Mouse (Mus musculus): ENCODE data around the gene Sox6.

The Sox6 gene

DNA sequence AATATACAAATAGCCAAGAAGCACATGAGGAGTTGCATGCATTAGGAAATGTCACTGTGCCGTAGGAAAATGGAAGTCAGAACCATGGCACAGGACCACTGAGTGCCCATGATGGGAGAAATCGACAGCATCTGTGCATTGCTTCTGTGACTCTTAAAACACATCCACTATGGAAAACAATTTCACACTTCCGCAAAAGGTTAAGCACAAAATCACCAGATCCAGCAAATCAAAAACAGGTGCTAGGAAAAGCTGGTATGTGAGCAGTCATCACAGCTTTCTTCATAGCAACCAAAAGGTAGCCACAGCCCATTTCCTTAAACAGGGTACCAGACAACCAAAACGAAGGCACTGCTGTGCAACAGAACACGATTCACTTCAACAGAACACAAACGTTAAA, 52.9 kb downstream of the Sox6 start:
- no peak for DNase-seq (ENCODE audit: low spot score in 2 of 2)

DNA sequence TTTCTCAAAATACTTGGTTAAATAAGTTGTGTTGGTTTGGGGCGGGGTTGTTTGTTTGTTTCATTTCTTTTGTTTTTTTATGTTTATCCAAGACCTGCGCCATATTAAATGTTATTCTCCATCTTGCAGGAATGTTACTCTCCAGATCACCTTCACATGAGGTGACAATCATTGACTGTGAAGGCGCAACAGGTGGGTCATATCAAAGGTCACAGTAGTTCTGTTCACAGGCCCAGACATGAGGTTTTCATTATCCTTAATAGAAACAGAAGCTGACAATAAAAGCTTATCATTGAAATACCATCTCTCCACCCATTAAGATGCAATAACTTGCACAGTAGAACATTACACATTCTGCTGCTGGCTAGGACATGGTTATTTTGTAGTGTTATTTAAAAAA, 54.5 kb downstream of the Sox6 start:
- DNase-seq (ENCODE audit: low spot score in 2 of 2), result no peak

DNA sequence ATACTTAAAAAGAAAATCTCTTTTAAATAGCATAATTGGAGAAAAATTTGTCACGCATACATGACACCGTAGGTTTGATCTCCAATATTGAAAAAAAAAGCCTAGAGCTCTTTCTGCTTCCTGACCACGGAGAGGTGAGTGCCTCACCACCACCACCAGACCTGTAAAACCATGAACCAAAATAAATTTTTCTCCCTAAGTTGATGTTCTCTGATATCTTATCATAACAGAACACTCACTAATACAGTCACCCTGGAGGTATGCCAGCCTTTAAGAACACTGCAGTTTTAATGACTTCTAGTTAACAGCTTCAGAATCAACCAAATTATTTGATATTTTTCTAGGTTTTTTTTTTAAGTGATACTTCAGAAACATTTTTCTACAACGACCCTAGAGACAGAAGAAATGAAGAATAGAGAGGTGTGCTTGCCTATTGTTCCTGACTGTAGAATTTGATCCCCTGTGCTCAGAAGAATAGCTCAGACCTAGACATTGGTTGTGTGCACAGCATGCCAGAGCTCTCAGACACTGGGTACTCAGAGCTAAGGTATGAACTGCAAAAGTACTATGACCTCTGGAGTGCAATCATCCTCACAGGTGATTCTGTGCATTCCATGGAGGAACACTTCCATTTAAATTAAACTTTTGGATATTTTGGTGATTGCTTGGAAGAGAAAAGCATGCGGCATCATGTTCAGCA, 58.6 kb downstream of the Sox6 start:
- no peak for DNase-seq (ENCODE audit: low spot score in 2 of 2)

DNA sequence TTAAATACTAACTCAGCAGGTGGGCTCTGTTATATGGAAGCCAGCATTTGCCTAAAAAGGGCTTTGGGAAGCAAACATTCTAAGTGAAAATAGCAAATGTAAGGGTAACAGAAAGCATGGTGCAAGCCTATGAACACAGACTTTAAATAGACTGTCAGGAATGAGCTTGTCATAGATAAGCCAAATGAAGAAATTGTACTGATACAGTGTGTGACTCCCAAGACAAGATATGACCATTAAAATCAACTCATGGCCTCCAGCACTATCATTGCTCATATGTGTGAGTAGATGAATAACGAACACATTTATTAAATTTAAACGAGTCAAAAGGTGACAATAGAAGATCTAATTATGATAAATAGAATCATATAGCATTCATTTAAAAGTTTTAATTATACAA, 64.1 kb downstream of the Sox6 start:
- DNase-seq (ENCODE audit: low spot score in 2 of 2), result no peak

DNA sequence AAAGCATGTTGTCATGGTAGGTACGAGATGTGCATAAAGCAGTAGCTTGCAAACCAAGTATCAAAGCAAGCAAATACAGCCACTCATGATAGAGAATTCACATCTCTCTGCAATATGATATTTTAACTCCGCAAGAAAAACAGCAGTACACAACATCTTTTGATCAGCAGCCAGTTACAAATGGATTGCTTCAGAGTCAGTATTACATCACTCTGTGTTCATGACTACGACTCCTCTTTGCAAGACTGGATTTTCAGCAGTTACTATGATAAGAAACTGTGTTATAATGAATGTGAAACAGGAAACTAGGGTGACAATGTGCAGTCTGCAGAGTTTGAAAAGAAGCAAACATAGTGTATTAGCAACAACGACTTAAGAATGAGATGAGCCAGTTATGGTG, 71.4 kb downstream of the Sox6 start:
- no peak for DNase-seq (ENCODE audit: low spot score in 2 of 2)

DNA sequence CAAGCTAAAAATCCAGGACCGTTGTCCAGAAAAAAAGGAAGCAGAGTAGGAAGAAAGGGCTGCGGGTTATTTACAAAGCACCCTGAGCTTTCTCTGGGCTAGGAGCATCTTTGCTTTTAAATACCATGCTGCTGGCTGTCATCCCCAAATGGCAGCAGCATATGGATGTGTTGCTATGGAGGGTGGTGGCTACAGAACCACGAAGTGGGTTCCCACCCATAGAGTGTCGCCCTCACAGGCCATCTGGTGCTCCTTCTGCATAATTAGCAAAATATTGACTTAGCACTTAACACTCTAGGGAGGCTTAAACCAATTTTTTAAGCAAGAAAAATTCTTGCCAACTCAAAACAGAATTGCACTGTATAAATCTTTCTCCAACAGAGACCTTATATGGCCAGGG, 72.4 kb downstream of the Sox6 start:
- DNase-seq (ENCODE audit: low spot score in 2 of 2), result no peak

DNA sequence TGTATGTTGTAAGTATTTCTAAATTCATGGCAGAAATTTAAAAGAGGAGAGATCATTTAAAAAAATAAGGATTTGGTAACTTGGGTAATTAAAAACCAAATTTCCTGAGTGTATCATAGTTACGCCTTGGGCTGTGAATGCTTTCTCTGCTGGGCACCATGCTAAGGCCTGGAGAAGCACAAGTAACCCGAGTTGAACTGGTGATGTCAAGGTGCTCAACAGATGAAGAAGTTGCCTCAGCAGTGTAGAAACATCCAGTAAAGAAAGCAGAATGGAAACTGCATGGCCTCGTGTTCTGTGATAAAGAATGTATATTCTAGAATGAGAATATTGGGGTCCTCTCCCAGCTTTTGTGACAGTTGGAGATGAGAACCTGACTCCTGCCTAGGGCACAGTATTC, 85.5 kb downstream of the Sox6 start:
- DNase-seq (ENCODE audit: low spot score in 2 of 2), result no peak

DNA sequence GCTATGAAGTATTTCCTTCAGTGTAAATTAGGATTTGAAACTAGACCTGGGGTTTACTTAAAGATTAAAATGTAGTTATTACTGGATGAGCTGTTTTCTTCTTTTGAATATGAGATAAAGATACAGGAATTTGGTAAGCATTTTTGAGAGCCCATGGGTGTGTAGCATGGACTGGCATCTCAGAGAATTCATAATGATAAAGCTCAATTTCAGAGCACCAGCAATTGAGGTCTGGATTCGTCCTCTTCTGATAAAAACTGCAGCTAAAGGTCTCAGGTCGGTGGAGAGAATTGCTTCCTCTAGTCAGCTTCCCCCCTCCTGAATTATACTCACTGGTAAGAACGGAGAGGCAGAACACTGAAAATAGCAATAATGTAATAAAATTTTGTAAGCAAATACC, 86.4 kb downstream of the Sox6 start:
- no peak for DNase-seq (ENCODE audit: low spot score in 2 of 2)

DNA sequence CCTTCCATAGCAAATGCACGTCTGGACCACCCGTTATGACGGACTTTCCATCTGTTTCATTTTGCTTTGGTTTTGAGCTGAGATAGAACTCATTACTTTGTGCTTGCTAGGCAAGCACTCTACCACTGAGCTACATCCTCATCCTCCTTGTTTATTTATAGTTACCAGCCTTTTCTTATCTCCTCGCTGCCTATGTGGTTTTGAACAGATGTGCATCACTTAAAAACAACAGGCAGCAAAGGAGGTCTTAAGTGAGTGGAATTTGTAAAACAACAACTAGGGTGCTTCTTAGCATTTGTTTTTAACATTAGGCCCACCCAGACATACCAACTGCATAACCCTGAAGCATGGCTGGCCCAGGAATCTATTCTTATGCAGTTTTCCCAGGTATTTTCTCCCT, 86.9 kb downstream of the Sox6 start:
- no peak for DNase-seq (ENCODE audit: low spot score in 2 of 2)

DNA sequence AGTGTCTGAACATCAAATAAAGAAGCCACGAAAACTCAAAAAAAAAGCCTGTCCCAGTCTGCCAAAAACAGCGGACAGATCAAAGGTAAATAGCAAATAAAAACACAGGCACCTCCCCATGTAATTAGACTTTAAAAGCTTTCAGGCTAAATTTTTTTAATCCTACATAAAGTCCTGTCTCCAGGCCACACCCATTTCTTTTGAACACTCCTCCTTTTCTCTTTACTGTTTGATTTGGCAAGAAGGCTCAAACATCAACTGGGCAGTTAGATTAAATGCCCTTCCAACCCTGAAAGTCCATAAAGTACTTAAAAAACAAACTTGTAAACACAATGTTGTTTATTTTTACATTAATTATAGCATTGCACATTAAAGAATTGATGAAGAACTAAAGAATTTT, 90.7 kb downstream of the Sox6 start:
- no peak for DNase-seq (ENCODE audit: low spot score in 2 of 2)

DNA sequence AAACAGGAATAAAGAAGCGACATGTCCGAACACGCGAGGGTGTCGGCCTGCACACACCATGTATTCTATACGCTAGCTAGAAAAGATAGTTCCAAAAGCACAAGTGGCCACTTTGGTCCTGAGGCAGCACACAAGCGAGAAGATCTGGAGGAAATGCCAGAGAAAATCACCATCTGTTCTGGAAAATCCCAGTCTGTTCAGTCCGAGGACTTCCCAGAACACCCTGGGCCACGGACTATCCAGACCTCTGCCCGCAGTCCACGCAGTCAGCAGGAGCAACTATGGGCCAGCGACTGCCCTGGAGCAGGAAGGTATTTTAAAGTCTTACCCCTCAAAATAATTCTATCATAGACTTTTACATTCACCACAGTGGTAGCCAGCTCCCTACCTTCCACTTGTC, 92.0 kb downstream of the Sox6 start:
- DNase-seq (ENCODE audit: low spot score in 2 of 2), result no peak

DNA sequence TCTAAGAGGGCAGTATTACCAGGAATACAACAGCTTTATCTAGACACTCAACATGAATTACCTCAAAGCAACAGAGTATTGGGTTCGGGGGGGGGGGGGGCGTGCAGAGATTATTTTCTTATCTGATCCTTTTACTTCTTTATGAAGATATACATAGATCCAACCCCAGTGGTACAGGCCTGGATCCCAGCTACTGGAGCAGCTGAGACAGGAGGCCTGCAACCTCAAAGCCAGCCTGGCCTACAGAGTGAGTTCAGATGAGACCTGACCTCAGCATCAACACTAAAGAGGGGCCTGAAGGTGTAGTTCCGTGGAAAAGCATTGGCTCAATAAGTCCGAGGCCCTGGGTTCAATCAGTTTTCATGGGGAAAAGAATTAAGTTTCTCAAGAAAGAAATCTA, 93.1 kb downstream of the Sox6 start:
- no peak for DNase-seq (ENCODE audit: low spot score in 2 of 2)

DNA sequence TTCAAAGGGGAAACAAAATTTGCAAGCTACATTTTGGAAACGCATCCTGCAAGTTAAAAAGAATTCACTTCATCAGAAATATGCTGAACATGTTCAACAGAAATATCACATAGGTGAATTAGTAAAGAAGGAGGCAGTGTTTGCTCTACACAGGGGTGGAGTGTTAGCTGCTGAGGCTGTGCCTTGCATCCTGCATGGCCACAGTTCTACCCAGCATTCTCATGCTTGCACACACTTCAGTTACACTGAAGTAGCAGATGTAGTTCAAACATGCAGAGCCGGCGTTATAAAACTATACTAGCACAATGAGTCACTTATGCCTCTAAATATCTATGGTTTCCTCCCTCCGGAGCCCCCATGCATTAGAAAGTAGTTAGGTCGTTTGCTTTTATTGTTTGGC, 94.3 kb downstream of the Sox6 start:
- DNase-seq (ENCODE audit: low spot score in 2 of 2), result no peak

DNA sequence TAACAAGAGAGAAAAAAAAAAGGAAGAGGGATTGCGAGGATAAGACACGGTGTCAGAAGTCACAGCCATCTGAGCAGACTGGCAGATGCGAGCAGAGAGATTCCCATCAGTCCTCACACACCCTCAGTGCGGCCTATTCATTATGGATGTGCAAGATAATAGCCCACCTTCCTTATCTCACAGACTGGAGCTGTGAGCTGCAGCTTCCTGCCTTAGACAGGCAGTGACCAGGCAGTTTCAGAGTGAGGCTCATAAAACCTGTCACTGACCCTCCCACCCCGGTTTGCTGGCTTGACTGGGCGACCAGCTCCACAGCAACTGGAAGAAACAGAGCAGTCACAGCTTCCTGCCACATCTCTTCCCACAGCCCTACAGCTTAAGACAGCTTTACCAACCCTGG, 96.8 kb downstream of the Sox6 start:
- no peak for DNase-seq (ENCODE audit: low spot score in 2 of 2)

DNA sequence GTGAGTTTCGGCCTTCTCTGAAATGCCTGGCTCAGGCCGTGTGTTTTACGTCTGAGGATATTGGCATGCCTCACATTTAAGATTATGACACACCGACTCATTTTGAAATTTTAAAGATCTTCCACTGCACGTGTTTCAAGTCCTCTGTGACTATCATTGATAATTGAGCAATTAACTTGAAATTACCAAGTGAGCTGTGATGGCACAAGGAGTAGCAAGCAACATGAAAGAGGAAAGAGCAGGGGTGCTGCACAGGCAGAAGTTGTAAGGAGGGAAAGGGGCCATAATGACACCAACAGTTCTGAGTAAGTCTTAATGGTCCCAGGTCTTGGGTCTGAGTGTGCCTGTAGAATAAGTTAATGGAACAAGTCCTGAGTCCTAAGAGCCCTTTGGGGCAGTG, 99.3 kb downstream of the Sox6 start:
- DNase-seq (ENCODE audit: low spot score in 2 of 2), result no peak

DNA sequence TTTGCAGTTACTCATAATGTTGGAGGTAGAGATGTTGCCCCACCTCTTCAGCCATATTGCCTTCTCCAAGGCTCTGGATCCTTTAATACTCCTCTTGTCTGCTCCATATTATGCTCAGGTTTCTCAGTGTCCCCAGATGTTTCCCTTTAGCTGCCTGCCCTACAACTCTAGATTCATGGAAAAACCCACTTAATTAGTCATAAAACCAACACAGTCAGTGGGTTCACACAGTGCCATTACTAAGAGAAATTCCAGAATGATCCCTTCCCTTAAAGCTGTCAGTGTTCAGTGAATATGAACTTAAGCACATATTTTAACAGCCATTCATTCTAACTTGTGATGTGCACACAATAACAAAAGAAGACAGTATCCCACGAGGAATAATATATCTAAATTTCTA, 101.7 kb downstream of the Sox6 start:
- DNase-seq (ENCODE audit: low spot score in 2 of 2), result no peak

DNA sequence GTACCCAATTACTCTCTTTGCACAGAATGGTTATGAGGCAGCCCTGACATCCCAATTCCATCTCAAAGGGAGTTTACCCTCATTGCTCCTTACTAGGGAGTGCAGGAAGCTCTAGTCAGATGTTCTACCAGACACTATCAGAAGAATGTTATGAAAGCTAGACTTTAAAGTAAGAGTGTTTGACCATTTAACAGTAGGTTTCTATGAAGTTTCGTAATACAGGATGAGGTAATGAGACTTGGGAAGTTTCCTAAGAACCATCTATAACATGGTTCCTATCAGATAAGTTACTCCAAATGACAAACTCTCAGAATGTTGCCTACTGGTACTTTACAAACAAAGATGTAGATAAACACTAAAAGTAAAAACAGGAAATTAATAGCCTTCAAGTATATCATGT, 123.3 kb downstream of the Sox6 start:
- no peak for DNase-seq (ENCODE audit: low spot score in 2 of 2)

DNA sequence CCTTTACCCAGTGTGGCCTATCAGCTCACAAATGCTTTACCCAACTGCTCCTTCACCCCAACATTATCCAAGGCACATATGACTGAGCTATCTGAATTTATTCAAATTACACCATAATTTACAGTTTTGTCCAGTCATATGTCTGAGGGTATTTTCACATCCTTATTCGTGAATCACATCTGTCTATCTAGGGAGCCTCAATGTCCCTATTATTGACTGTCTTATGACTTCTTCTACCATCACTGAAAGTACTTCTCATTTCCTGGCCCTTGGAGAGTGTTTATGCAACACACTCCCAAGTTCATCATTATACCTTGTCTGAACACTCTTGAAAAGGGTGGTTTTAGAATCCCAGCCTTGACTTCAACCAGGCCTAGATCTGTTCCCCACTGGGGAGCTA, 128.3 kb downstream of the Sox6 start:
- no peak for DNase-seq (ENCODE audit: low spot score in 2 of 2)

DNA sequence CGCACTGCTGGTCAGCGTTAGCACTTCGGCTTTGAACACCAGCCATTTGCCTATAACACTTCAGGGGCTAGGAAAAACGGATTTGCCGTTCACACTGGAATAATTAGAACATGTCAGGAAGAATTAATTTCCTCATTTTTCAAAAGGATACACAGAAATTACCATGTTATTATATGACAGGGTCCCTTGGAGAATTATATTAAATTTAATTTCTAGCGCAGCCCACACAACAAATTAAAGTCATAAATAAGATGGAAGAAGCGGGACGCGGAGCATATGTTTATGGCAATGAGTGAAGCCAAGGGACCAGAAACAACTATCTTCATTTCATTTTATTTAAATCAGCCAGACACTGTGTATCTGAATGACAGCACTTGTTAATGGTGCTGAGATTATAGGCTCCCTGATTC, 133.8 kb downstream of the Sox6 start:
- no peak for DNase-seq (ENCODE audit: low spot score in 2 of 2)

DNA sequence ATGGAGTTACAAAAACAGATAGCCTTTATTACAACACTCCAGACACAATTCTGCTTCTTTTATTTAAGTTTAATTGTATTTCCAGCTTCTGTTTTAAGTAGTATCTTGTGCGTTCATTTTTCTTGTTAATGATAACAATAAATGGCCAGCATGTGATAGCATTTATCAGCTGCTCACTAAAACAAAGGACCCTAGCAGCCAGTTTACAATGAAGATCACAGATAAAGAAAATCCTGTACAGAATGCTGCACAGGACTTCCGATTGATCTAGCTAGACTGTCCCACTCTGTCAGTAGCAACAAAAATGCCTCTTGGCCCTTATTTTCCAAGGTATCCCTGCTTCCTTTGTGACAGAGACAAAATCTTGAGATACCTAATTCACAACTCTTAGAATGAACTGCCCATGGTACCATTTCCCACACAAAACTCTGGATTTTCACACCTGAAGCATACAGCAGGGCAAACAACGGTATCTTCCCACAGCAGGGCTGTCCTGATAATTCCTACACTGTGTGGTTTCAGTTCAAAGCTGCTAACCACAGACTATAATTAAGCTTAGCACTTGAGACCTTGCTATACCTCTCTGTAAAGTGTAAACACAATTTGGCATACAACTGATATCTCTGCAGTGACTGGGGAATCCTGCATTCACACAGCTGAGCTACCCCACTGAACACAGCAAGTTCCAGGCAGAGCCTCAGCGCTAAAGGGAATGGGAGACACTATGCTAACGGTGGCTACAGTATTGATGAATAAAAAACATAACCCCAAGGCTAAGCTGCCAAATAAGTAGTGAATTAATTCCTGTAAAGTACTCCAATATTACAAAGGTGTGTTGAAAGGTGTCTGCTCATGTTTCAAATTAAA, 134.4 kb downstream of the Sox6 start:
- no peak for DNase-seq (ENCODE audit: low spot score in 2 of 2)

DNA sequence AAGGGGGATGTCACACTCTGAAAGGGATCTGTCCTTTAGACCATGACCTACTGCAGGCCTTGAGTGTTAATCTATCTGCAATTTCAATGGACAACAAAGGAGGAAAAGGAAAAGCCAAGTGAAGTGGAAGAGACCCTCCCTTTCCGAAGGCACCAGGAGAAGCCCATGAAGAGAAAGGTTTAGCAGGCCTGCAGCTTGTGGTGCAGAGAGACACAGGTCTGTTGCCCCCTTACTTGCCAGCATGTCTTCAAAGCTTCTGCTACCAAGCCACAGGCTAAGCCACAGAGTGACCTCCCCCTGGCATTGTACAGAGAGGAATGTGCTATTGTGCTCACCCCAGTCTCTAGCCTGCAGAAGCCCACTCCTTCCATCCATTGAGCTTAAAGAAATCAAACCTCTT, 135.2 kb downstream of the Sox6 start:
- no peak for DNase-seq (ENCODE audit: low spot score in 2 of 2)

DNA sequence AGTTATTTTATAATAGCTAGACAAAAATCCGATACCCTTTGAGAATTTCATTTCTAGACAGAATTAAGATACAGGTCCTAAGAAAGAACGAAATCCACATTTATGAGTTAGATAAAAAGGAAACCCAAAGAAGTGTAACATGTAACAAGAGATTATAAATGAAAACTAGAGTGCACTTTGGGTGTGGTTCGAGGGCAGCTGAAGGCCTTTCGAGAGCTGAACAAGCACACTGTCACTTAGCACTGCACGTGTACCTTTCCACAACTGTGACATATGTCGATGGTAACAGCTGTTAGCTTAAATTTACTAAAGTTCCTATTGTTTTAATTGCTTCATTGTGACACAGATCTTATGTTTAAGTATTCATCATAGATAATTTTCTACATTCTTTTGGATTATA, 142.8 kb downstream of the Sox6 start:
- DNase-seq (ENCODE audit: low spot score in 2 of 2), result no peak

DNA sequence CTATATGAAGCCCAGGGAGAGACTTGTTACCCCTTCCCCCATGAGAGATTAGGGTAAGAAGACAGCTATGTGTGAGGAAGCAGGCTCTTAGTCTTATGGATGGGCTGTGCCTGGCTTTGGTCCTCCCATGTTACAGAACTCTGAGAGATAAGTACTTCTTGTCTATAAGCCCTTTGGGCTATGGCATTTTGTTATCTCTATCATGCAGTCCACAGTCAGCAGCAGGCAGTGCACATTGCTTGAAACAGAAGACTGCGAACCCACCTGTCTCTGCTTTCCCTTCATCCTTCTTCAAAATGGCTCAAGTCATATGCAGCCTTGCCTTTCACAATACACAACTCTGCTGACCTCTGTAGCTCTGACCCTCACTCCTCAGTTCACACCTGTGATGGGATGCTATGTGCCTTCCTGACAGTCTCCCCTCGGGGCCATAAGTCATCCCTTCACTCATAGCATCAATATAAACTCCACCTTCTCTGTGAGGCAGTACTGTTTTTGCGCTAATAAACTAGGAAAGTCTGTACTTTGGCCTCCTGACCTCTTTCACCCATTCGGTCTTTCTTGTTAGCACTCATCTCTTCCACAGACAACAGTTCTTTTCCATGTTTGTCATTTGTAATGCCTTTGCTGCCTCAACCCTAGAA, 143.4 kb downstream of the Sox6 start:
- DNase-seq (ENCODE audit: low spot score in 2 of 2), result no peak

Measured in urinary bladder, adult 18-20 months (tissue).